Comparison of ENCODE assay signal across 18 mouse cellular contexts in genomic region chr2:72855971-72856755, GRCm38 (mm10).
DNase-seq lines count a peak whose midpoint lies in the region; ATAC-seq lines count a peak whose summit lies in the region.
"Had no signal": no experiment of that assay in that cellular context is flagged by ENCODE, and none has a peak within 500 bp of the region (broad histone marks: within the 10 kb centered on the region; RNA-seq: fewer than 3 reads in every experiment).

No protein-coding gene starts in this region.

- WGBS in lung, embryonic 16.5 days = 77% methylated on average over 13 of the region's 13 CpGs
- WGBS in forebrain, embryonic 15.5 days = 84% methylated on average over 13 of the region's 13 CpGs

- no peaks in the 10 kb centered on the region for H3K9me3 ChIP-seq in lung, embryonic 16.5 days (ENCODE audit: control insufficient read depth, low read length)
- H3K9me3 ChIP-seq in forebrain, embryonic 15.5 days = no peaks in the 10 kb centered on the region
- H3K9me3 ChIP-seq: heart, embryonic 10.5 days; liver, embryonic 13.5 days; stomach, embryonic 15.5 days had no signal

- peaks cover 11% of the 10 kb centered on the region for H3K4me1 ChIP-seq in lung, embryonic 16.5 days (replicated peaks; ENCODE audit: control insufficient read depth, insufficient read depth, low read length)
- H3K4me1 ChIP-seq in forebrain, embryonic 15.5 days = no peaks in the 10 kb centered on the region
- H3K4me1 ChIP-seq: heart, embryonic 10.5 days; midbrain, embryonic 12.5 days; stomach, embryonic 15.5 days had no signal

- no peaks in the 10 kb centered on the region for H3K27me3 ChIP-seq in lung, embryonic 16.5 days (ENCODE audit: control insufficient read depth, insufficient read depth, low read depth, low read length)
- no peaks in the 10 kb centered on the region for H3K27me3 ChIP-seq in forebrain, embryonic 15.5 days
- H3K27me3 ChIP-seq: liver, embryonic 13.5 days; midbrain, embryonic 12.5 days; Patski; stomach, embryonic 15.5 days had no signal

- no peak for DNase-seq in lung, postnatal 25 days (ENCODE audit: low spot score)
- peak; percentile 61 for DNase-seq in T-cell, adult 2 months (ENCODE audit: low spot score)
- DNase-seq in adrenal gland, postnatal 36 days = peak; percentile 69
- no peak for DNase-seq in layer of hippocampus, adult 8-10 months (ENCODE audit: low spot score in 2 of 2)
- no peak for DNase-seq in layer of hippocampus, postnatal 10 days (ENCODE audit: low spot score in 2 of 2)
- DNase-seq: gastrocnemius, postnatal 10 days; heart, postnatal 14 days; kidney, postnatal 25 days; liver, embryonic 13.5 days; lung, postnatal 36 days had no signal

- H3K36me3 ChIP-seq in lung, embryonic 16.5 days (ENCODE audit: control insufficient read depth, insufficient read depth, low read length) = no peaks in the 10 kb centered on the region
- no peaks in the 10 kb centered on the region for H3K36me3 ChIP-seq in forebrain, embryonic 15.5 days
- H3K36me3 ChIP-seq: heart, embryonic 10.5 days; liver, embryonic 13.5 days; midbrain, embryonic 12.5 days; stomach, embryonic 15.5 days had no signal

- no peak overlapping the region for H3K4me3 ChIP-seq in lung, embryonic 16.5 days (ENCODE audit: low read length)
- no peak overlapping the region for H3K4me3 ChIP-seq in forebrain, embryonic 15.5 days
- H3K4me3 ChIP-seq: heart, embryonic 10.5 days; liver, embryonic 13.5 days; midbrain, embryonic 12.5 days; stomach, embryonic 15.5 days had no signal

- H3K4me2 ChIP-seq in lung, embryonic 16.5 days (ENCODE audit: low read depth, low read length) = no peak overlapping the region
- no peak overlapping the region for H3K4me2 ChIP-seq in forebrain, embryonic 15.5 days (replicated peaks)
- H3K4me2 ChIP-seq: liver, embryonic 13.5 days; midbrain, embryonic 12.5 days; stomach, embryonic 15.5 days had no signal

- ATAC-seq in lung, embryonic 16.5 days (ENCODE audit: low read depth) = peak; percentile 23; the same call in 1 of the 2 replicates
- ATAC-seq in CD4-positive, CD25-positive, alpha-beta regulatory T cell, adult 4 months = peak; percentile 40
- no peak for ATAC-seq in forebrain, embryonic 15.5 days (replicated peaks)
- ATAC-seq: intestine, embryonic 16.5 days; Patski had no signal

- no peak overlapping the region for H3K9ac ChIP-seq in lung, embryonic 16.5 days (ENCODE audit: low read length)
- no peak overlapping the region for H3K9ac ChIP-seq in forebrain, embryonic 15.5 days (replicated peaks)
- H3K9ac ChIP-seq: liver, embryonic 13.5 days; midbrain, embryonic 12.5 days; stomach, embryonic 15.5 days had no signal

- no peak overlapping the region for H3K27ac ChIP-seq in lung, embryonic 16.5 days (ENCODE audit: low read length)
- no peak overlapping the region for H3K27ac ChIP-seq in forebrain, embryonic 15.5 days (replicated peaks)
- H3K27ac ChIP-seq: heart, embryonic 10.5 days; liver, embryonic 13.5 days; midbrain, embryonic 12.5 days; stomach, embryonic 15.5 days had no signal

Comparison
In these comparisons a context has a peak if more than half of its experiments do, and no peak if none do; other contexts are left out.
1. DNase-seq: peak in T-cell, adult 2 months (single experiment) and adrenal gland, postnatal 36 days (2 of 2); none in lung, postnatal 25 days (single experiment), layer of hippocampus, adult 8-10 months (0 of 2) and layer of hippocampus, postnatal 10 days (0 of 2).